16 mouse cellular contexts compared by ENCODE assay signal in the genomic region with DNA sequence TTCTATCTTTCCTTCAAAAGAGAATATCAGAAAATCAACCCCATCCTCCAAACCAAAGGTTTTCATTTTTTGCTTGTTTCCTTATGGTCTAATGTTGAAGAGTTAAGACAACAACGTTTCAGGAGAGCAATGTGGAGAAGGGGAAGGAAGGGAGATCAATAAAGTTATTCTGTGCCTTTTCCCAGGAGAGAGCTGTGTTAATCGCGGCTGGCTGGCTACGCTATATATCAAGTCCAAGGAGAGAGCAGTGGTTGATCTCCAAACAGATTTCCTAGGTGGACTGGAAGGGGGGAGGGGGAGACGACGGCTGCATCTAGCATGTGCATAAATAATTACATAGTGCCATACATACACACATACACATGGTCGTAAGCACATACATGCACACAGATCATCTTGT.
"Had no signal": no experiment of that assay in that cellular context is flagged by ENCODE, and none has a peak within 500 bp of the region (broad histone marks: within the 10 kb centered on the region; RNA-seq: fewer than 3 reads in every experiment).

No protein-coding gene starts in this region.

- H3K27ac ChIP-seq: kidney, postnatal 0 days; limb, embryonic 15.5 days; liver, embryonic 12.5 days; lung, embryonic 15.5 days; macrophage; midbrain, embryonic 15.5 days had no signal

- H3K4me2 ChIP-seq: limb, embryonic 15.5 days; liver, embryonic 12.5 days; lung, embryonic 15.5 days; midbrain, embryonic 15.5 days had no signal

- DNase-seq: kidney, adult 11 months; kidney, adult 9 months; kidney, postnatal 36 days; layer of hippocampus, adult 9-11 months; layer of hippocampus, postnatal 36 days; lung, postnatal 14 days; right cerebral cortex, postnatal 4 days; spleen, adult 18-20 months; thymus, adult 18-20 months; thymus, postnatal 14 days had no signal

- H3K4me1 ChIP-seq: limb, embryonic 15.5 days; liver, embryonic 12.5 days; lung, embryonic 15.5 days; midbrain, embryonic 15.5 days had no signal

- ATAC-seq: liver, embryonic 12.5 days; midbrain, embryonic 15.5 days had no signal

- H3K9ac ChIP-seq: limb, embryonic 15.5 days; liver, embryonic 12.5 days; lung, embryonic 15.5 days; midbrain, embryonic 15.5 days had no signal

- H3K9me3 ChIP-seq: limb, embryonic 15.5 days; liver, embryonic 12.5 days; lung, embryonic 15.5 days; midbrain, embryonic 15.5 days had no signal

- H3K4me3 ChIP-seq: limb, embryonic 15.5 days; liver, embryonic 12.5 days; lung, embryonic 15.5 days; midbrain, embryonic 15.5 days had no signal

- H3K36me3 ChIP-seq: liver, embryonic 12.5 days; lung, embryonic 15.5 days; midbrain, embryonic 15.5 days had no signal

- H3K27me3 ChIP-seq: limb, embryonic 15.5 days; liver, embryonic 12.5 days; lung, embryonic 15.5 days; midbrain, embryonic 15.5 days had no signal
